Mouse (Mus musculus): ENCODE data around the gene 4930518I15Rik. TPM values are rescaled to one million over a fixed set of nuclear protein-coding genes. Genes with fewer than 3 reads are reported as not detected.

4930518I15Rik gene
- polyA plus RNA-seq, 1 experiment from 2014 or later, result 6.3 TPM

GRCm38 (mm10) chr2:156873629-156874028 lies 15.9 kb upstream of the 4930518I15Rik start:
- Histone ChIP-seq H3K27me3 (ENCODE audit: control insufficient read depth, insufficient read depth, low read length) (no peaks in the 10 kb centered on the region), H3K27ac (replicated peaks; ENCODE audit: low read depth, low read length) (no peak overlapping the region), H3K9ac (ENCODE audit: low read length) (no peak overlapping the region), H3K4me3 (ENCODE audit: low read depth, low read length) (no peak overlapping the region), H3K4me1 (ENCODE audit: control insufficient read depth, insufficient read depth, low read length) (peaks cover 2% of the 10 kb centered on the region; the same call in 1 of the 2 replicates), H3K4me2 (ENCODE audit: low read depth, severe bottlenecking) (no peak overlapping the region), H3K36me3 (ENCODE audit: control insufficient read depth, insufficient read depth, low read length) (peaks cover 14% of the 10 kb centered on the region; the same call in 1 of the 2 replicates), H3K9me3 (ENCODE audit: control insufficient read depth, low read length) (no peaks in the 10 kb centered on the region)
- peak; percentile 79 for DNase-seq (ENCODE audit: low spot score)
- WGBS, result 35% methylated on average over 5 of the region's 5 CpGs
- ATAC-seq (ENCODE audit: insufficient number of reproducible peaks, low FRiP score, low TSS enrichment, low read depth), result no peak

- Histone ChIP-seq H3K27ac (replicated peaks; ENCODE audit: low read depth, low read length) (no peak overlapping the region), H3K4me3 (ENCODE audit: low read depth, low read length) (no peak overlapping the region), H3K36me3 (ENCODE audit: control insufficient read depth, insufficient read depth, low read length) (peaks cover 20% of the 10 kb centered on the region), H3K9me3 (ENCODE audit: control insufficient read depth, low read length) (no peaks in the 10 kb centered on the region), H3K9ac (ENCODE audit: low read length) (no peak overlapping the region), H3K4me1 (ENCODE audit: control insufficient read depth, insufficient read depth, low read length) (no peaks in the 10 kb centered on the region), H3K4me2 (ENCODE audit: low read depth, severe bottlenecking) (no peak overlapping the region), H3K27me3 (ENCODE audit: control insufficient read depth, insufficient read depth, low read length) (no peaks in the 10 kb centered on the region)
- DNase-seq (ENCODE audit: low spot score) (no peak), ATAC-seq (ENCODE audit: insufficient number of reproducible peaks, low FRiP score, low TSS enrichment, low read depth) (no peak)
- 77% methylated on average over 6 of the region's 6 CpGs for WGBS
Measured at GRCm38 (mm10) chr2:156870519-156870918, 12.8 kb upstream of the 4930518I15Rik start.

DNA sequence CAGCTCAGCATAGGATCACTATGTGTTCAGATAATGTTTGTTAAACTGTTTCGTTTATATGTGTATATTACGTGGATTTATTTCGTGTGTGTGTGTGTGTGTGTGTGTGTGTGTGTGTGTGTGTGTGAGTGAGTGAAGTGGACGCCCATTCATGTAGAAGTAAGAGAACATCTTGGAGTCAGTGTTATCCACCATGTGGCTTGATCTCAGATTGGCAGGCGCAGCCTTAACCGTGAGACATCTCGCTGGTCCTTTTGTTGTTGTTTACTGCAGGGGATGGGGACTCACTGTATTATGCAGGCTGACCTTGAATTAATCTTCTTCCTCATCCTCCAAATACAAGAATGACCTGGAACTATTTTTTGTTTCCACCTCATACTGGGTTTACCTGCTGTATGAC lies 11.8 kb upstream of the 4930518I15Rik start:
- H3K4me1 ChIP-seq (ENCODE audit: control insufficient read depth, insufficient read depth, low read length), result no peaks in the 10 kb centered on the region
- H3K27ac ChIP-seq (replicated peaks; ENCODE audit: low read depth, low read length), result no peak overlapping the region
- ATAC-seq (ENCODE audit: insufficient number of reproducible peaks, low FRiP score, low TSS enrichment, low read depth), result no peak
- 90% methylated on average over 7 of the region's 7 CpGs for WGBS
- peaks cover 21% of the 10 kb centered on the region for H3K36me3 ChIP-seq (ENCODE audit: control insufficient read depth, insufficient read depth, low read length)
- no peak overlapping the region for H3K4me3 ChIP-seq (ENCODE audit: low read depth, low read length)
- H3K9me3 ChIP-seq (ENCODE audit: control insufficient read depth, low read length), result no peaks in the 10 kb centered on the region
- H3K27me3 ChIP-seq (ENCODE audit: control insufficient read depth, insufficient read depth, low read length), result no peaks in the 10 kb centered on the region
- H3K9ac ChIP-seq (ENCODE audit: low read length), result no peak overlapping the region
- no peak overlapping the region for H3K4me2 ChIP-seq (ENCODE audit: low read depth, severe bottlenecking)
- DNase-seq (ENCODE audit: low spot score), result no peak

DNA sequence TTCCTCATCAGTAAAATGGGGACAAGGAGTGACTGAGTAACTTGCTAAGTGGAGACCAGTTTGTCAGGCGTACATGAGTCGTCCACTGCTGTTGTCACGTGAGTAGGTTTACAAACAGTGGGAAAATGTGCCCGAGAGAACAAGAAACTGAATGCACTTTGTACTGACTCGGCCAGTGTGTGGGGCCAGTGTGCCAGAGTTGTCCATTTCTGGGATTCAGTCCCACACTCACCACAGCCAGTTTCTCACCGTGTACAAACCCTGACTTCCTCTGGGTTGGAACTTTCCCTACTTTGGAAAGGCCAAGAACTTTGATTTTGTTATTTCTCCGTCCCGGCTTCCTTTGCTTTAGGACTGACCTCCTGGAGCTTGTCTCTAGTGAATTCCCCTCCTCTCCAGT lies 11.2 kb upstream of the 4930518I15Rik start:
- H3K27ac ChIP-seq (replicated peaks; ENCODE audit: low read depth, low read length), result no peak overlapping the region
- 0 out of 2 replicates have a peak, but pooled peaks cover 1% of the 10 kb centered on the region for H3K4me1 ChIP-seq (ENCODE audit: control insufficient read depth, insufficient read depth, low read length)
- H3K9me3 ChIP-seq (ENCODE audit: control insufficient read depth, low read length), result no peaks in the 10 kb centered on the region
- no peak for DNase-seq (ENCODE audit: low spot score)
- no peak for ATAC-seq (ENCODE audit: insufficient number of reproducible peaks, low FRiP score, low TSS enrichment, low read depth)
- H3K4me3 ChIP-seq (ENCODE audit: low read depth, low read length), result no peak overlapping the region
- H3K9ac ChIP-seq (ENCODE audit: low read length), result no peak overlapping the region
- WGBS, result 92% methylated on average over 8 of the region's 8 CpGs
- H3K4me2 ChIP-seq (ENCODE audit: low read depth, severe bottlenecking), result no peak overlapping the region
- H3K36me3 ChIP-seq (ENCODE audit: control insufficient read depth, insufficient read depth, low read length), result peaks cover 16% of the 10 kb centered on the region
- no peaks in the 10 kb centered on the region for H3K27me3 ChIP-seq (ENCODE audit: control insufficient read depth, insufficient read depth, low read length)

DNA sequence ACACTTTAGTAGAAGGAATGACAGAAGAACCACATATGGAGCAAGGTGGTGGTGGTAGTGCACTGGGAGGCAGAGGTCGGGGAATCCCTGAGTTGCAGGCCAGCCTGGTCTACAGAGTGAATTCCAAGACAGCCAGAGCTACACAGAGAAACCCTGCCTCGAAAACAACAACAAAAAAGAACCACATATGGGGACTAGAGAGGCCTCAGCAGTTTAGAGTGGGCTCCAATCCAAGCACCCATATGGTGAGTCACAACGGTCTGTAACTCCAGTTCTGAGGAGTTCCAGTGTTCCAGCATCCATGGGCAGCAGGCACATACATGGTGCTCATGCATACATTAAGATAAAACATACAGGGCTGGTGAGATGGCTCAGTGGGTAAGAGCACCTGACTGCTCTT lies 6.7 kb upstream of the 4930518I15Rik start:
- no peak for DNase-seq (ENCODE audit: low spot score)
- H3K4me2 ChIP-seq (ENCODE audit: low read depth, severe bottlenecking), result no peak overlapping the region

DNA sequence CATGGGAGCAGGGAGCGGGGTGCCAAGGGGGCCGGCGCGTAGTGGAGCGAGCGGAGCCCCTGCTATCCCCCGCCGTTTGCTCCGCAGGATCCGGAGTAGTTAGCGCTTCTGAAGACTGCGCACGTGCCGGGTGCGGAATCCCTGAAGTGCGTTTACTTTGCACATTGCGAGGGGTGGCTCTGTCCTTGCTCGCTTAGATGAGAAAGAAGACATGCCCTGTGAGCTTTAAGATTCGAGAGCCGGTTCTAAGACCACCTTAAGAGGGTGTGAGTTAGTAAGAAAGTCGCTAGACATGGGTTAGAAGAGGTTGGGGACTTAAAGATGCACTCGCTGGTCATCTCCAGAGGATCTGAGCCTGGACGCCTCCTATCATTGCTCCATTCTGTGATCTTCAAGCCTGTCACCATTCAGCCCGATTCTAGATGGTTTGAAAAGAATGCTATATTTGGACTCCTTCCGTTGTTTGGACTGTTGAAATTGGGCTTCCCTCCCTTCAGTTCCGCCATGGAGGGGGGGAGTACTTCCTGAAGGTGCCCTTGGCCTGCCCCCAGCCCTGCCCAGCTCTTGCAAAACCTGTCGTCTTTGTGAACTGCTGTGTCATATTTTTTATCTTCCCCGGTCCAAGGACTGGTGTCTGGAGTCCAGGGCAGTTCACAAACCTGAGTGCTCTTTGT lies 5.9 kb upstream of the 4930518I15Rik start:
- H3K36me3 ChIP-seq (ENCODE audit: control insufficient read depth, insufficient read depth, low read length), result peaks cover 9% of the 10 kb centered on the region
- DNase-seq (ENCODE audit: low spot score), result no peak

More for the DNA sequence above, 6.7 kb upstream of the 4930518I15Rik start:
- WGBS, result 89% methylated on average over 3 of the region's 3 CpGs
- H3K9ac ChIP-seq (ENCODE audit: low read length), result no peak overlapping the region
- H3K36me3 ChIP-seq (ENCODE audit: control insufficient read depth, insufficient read depth, low read length), result peaks cover 10% of the 10 kb centered on the region
- no peaks in the 10 kb centered on the region for H3K27me3 ChIP-seq (ENCODE audit: control insufficient read depth, insufficient read depth, low read length)
- ATAC-seq (ENCODE audit: insufficient number of reproducible peaks, low FRiP score, low TSS enrichment, low read depth), result no peak
- H3K4me3 ChIP-seq (ENCODE audit: low read depth, low read length), result no peak overlapping the region
- H3K4me1 ChIP-seq (ENCODE audit: control insufficient read depth, insufficient read depth, low read length), result 0 out of 2 replicates have a peak, but pooled peaks cover 8% of the 10 kb centered on the region
- H3K9me3 ChIP-seq (ENCODE audit: control insufficient read depth, low read length), result no peaks in the 10 kb centered on the region
- H3K27ac ChIP-seq (replicated peaks; ENCODE audit: low read depth, low read length), result no peak overlapping the region

DNA sequence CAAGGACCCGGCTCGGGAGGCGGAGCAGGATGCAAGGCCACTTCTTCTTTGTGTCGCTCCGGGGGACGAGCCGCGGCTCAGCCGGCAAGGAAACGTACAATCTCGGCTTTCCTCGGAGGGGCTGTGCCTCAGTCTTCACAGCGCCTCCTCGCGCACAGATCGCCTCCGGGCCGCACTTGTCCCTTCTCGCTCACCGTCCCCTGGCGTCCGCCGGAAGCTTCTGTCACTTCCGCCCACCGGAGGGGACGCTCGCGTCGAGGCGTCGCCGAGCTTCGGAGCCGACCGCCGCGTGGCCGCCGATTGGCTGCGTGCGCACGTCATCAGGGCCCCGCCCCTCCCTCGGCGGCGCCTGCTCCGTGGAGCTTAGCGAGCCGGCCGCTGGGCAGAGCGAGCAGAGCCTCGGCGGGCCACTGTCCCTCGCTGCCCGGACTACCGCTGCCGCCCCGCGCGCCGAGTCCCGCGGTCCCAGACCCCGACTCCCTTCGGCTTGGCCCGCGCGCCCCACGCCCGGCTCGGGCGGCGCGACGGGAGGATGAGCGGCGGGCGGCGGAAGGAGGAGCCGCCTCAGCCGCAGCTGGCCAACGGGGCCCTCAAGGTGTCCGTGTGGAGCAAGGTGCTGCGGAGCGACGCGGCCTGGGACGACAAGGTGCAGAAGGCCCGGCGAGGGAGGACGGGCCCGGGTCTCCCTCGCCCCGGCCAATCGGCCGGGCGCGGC lies 5.2 kb upstream of the 4930518I15Rik start, which contains the start of gene Rab5if:
Gene Rab5if, plus strand, starts transcription at position 357 of the 715 bp plus-strand sequence.
- Histone ChIP-seq H3K9ac (ENCODE audit: low read length) (peak within 1 kb of the TSS; percentile 96), H3K4me1 (ENCODE audit: control insufficient read depth, insufficient read depth, low read length) (0 out of 2 replicates have a peak, but pooled peaks cover 8% of the 10 kb centered on the region), H3K4me2 (ENCODE audit: low read depth, severe bottlenecking) (peak within 1 kb of the TSS; percentile 84), H3K4me3 (ENCODE audit: low read depth, low read length) (peak within 1 kb of the TSS; percentile 99), H3K27ac (replicated peaks; ENCODE audit: low read depth, low read length) (peak within 1 kb of the TSS; percentile 82), H3K27me3 (ENCODE audit: control insufficient read depth, insufficient read depth, low read length) (no peaks in the 10 kb centered on the region), H3K9me3 (ENCODE audit: control insufficient read depth, low read length) (no peaks in the 10 kb centered on the region), H3K36me3 (ENCODE audit: control insufficient read depth, insufficient read depth, low read length) (peaks cover 8% of the 10 kb centered on the region)
- DNase-seq (ENCODE audit: low spot score) (peak; percentile 98), ATAC-seq (ENCODE audit: insufficient number of reproducible peaks, low FRiP score, low TSS enrichment, low read depth) (peak; percentile 90)
- WGBS, result under 1% methylated on average over 94 of the region's 98 CpGs

More for the DNA sequence above, 5.9 kb upstream of the 4930518I15Rik start:
- Histone ChIP-seq H3K4me1 (ENCODE audit: control insufficient read depth, insufficient read depth, low read length) (0 out of 2 replicates have a peak, but pooled peaks cover 8% of the 10 kb centered on the region), H3K9ac (ENCODE audit: low read length) (peak overlapping the region; percentile 96), H3K9me3 (ENCODE audit: control insufficient read depth, low read length) (no peaks in the 10 kb centered on the region), H3K4me2 (ENCODE audit: low read depth, severe bottlenecking) (peak overlapping the region; percentile 84), H3K4me3 (ENCODE audit: low read depth, low read length) (peak overlapping the region; percentile 99), H3K27me3 (ENCODE audit: control insufficient read depth, insufficient read depth, low read length) (no peaks in the 10 kb centered on the region), H3K27ac (replicated peaks; ENCODE audit: low read depth, low read length) (peak overlapping the region; percentile 54)
- no peak for ATAC-seq (ENCODE audit: insufficient number of reproducible peaks, low FRiP score, low TSS enrichment, low read depth)
- 4% methylated on average over 28 of the region's 28 CpGs for WGBS

DNA sequence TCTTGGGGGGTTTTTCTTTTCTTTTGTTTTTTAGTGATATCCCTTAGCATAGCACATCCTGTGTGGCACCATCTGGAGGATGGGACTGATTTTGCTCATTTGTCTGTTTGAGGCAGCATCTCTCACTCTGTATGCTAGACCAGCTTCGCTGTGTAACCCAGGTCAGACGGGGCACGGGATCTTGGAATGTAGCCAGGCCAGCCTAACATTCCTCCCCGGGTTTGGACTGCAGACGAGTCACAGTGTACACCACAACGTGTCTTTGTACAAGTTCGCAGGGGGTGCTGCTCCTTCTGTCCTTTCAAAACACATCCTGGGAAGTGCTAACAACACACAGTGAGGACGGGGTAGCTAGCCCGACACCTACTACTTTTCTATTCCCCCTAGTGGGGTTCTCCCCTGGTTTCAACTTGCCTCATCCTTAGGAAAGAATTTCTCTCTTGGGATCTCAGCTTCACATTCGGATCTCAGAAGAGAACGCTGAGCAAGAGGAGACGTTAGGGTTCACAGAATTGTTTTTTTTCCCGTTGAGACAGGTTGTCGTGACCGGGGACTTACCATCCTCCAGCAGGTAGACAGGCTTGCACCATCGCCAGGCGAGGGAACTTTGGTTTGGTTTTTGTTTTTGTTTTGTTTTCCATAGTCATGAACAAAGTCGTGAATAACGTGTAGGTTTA lies 4.4 kb upstream of the 4930518I15Rik start:
- DNase-seq (ENCODE audit: low spot score) (peak; percentile 57), ATAC-seq (ENCODE audit: insufficient number of reproducible peaks, low FRiP score, low TSS enrichment, low read depth) (no peak; the same call in 1 of the 2 replicates)
- H3K27me3 ChIP-seq (ENCODE audit: control insufficient read depth, insufficient read depth, low read length), result no peaks in the 10 kb centered on the region
- 0 out of 2 replicates have a peak, but pooled peaks cover 8% of the 10 kb centered on the region for H3K4me1 ChIP-seq (ENCODE audit: control insufficient read depth, insufficient read depth, low read length)
- H3K4me3 ChIP-seq (ENCODE audit: low read depth, low read length), result peak overlapping the region; percentile 99
- under 1% methylated on average over 19 of the region's 19 CpGs for WGBS
- H3K27ac ChIP-seq (replicated peaks; ENCODE audit: low read depth, low read length), result peak overlapping the region; percentile 82
- no peaks in the 10 kb centered on the region for H3K9me3 ChIP-seq (ENCODE audit: control insufficient read depth, low read length)
- peak overlapping the region; percentile 76 for H3K4me2 ChIP-seq (ENCODE audit: low read depth, severe bottlenecking)
- peak overlapping the region; percentile 80 for H3K9ac ChIP-seq (ENCODE audit: low read length)
- peaks cover 8% of the 10 kb centered on the region for H3K36me3 ChIP-seq (ENCODE audit: control insufficient read depth, insufficient read depth, low read length)
